Mouse (Mus musculus) liver, postnatal 0 days (tissue): ENCODE data around the gene Nova1.

Experiments used
- CTCF ChIP-seq: sonication (generic); IDR thresholded peaks from 2 replicates; pipeline ENCODE4 v1.5.1; 2016; ENCODE audit warnings: antibody characterized with exemption, low read depth
- EP300 ChIP-seq: IDR thresholded peaks from 2 replicates; pipeline ENCODE4 v1.6.1; 2016; ENCODE audit warnings: antibody characterized with exemption, low read depth, mild to moderate bottlenecking

- no peak for TF ChIP-seq CTCF
- no peak for TF ChIP-seq EP300
Measured at GRCm38 (mm10) chr12:46753096-46753495, 65.6 kb downstream of the Nova1 start.
